Mouse (Mus musculus) spleen, adult 2 months (tissue): ENCODE data around the gene Cib1.

Source experiments
- CTCF ChIP-seq: fragments of 200-500 bp; IDR thresholded peaks from 2 replicates; pipeline ENCODE4 v1.5.1; 2011; ENCODE audit warnings: mild to moderate bottlenecking, inconsistent platforms; ENCODE audit not compliant: insufficient read depth, insufficient read length, insufficient replicate concordance; ENCODE audit errors: extremely low read depth
- POLR2A ChIP-seq: fragments of 200-500 bp; IDR thresholded peaks from 2 replicates; pipeline ENCODE4 v1.6.1; 2011; ENCODE audit warnings: low read depth, low read length, inconsistent platforms

GRCm38 (mm10) chr7:80280998-80281397 is 48.4 kb upstream of the Cib1 start:
- TF ChIP-seq CTCF: no peak
- TF ChIP-seq POLR2A: no peak
